Comparison of ENCODE assay signal across 8 mouse cellular contexts in genomic region chr8:45381963-45382347, GRCm38 (mm10). TPM values are rescaled to one million over a fixed set of nuclear protein-coding genes. Genes with fewer than 3 reads are reported as not detected.
DNase-seq lines count a peak whose midpoint lies in the region; ATAC-seq lines count a peak whose summit lies in the region.

Gene Fam149a, minus strand, starts transcription at chr8:45382291.

- ATAC-seq in intestine, embryonic 16.5 days = no peak
- peak; percentile 72; the same call in 1 of the 2 replicates for ATAC-seq in midbrain, embryonic 14.5 days (ENCODE audit: low FRiP score, low TSS enrichment)

- no peak for DNase-seq in adrenal gland, adult 8-10 months
- DNase-seq in adrenal gland, postnatal 36 days = no peak
- peak; percentile 7 to 12 for DNase-seq in lung, adult 18-20 months
- no peak for DNase-seq in lung, postnatal 25 days (ENCODE audit: low spot score)
- peak; percentile 71 for DNase-seq in midbrain, embryonic 14.5 days
- no peak for DNase-seq in c-Kit-positive CD71-positive TER-119-positive erythroid progenitor cells, embryonic 14.5 days (ENCODE audit: low spot score)
- no peak for DNase-seq in ovary, postnatal 10 days (ENCODE audit: low spot score)

- no peaks in the 10 kb centered on the region for H3K36me3 ChIP-seq in intestine, embryonic 16.5 days (ENCODE audit: control insufficient read depth, insufficient read depth, low read length)
- H3K36me3 ChIP-seq in midbrain, embryonic 14.5 days (ENCODE audit: control insufficient read depth, insufficient read depth, low read length) = no peaks in the 10 kb centered on the region

- no peak within 1 kb of the TSS for H3K27ac ChIP-seq in intestine, embryonic 16.5 days (ENCODE audit: low read length)
- no peak within 1 kb of the TSS for H3K27ac ChIP-seq in midbrain, embryonic 14.5 days (replicated peaks; ENCODE audit: low read depth, low read length)

- peaks cover 9% of the 10 kb centered on the region; the same call in 1 of the 2 replicates for H3K4me1 ChIP-seq in intestine, embryonic 16.5 days (ENCODE audit: control insufficient read depth, insufficient read depth, low read length)
- H3K4me1 ChIP-seq in midbrain, embryonic 14.5 days (ENCODE audit: control insufficient read depth, insufficient read depth, low read length) = peaks cover 15% of the 10 kb centered on the region

- peak within 1 kb of the TSS; percentile 60 for H3K4me2 ChIP-seq in intestine, embryonic 16.5 days (ENCODE audit: low read depth, low read length)
- H3K4me2 ChIP-seq in midbrain, embryonic 14.5 days (ENCODE audit: low read length) = peak within 1 kb of the TSS; percentile 89

- 6% methylated on average over 6 of the region's 6 CpGs for WGBS in intestine, embryonic 16.5 days
- under 1% methylated on average over 6 of the region's 6 CpGs for WGBS in midbrain, embryonic 14.5 days

- H3K9me3 ChIP-seq in intestine, embryonic 16.5 days (ENCODE audit: control insufficient read depth, low read length) = no peaks in the 10 kb centered on the region
- H3K9me3 ChIP-seq in midbrain, embryonic 14.5 days (ENCODE audit: control insufficient read depth, low read length) = no peaks in the 10 kb centered on the region

- peak within 1 kb of the TSS; percentile 44 for H3K4me3 ChIP-seq in intestine, embryonic 16.5 days (ENCODE audit: low read length)
- peak within 1 kb of the TSS; percentile 40 for H3K4me3 ChIP-seq in midbrain, embryonic 14.5 days (replicated peaks; ENCODE audit: low read depth, low read length)

- H3K9ac ChIP-seq in intestine, embryonic 16.5 days (ENCODE audit: low read depth, low read length) = peak within 1 kb of the TSS; percentile 53
- peak within 1 kb of the TSS; percentile 62 for H3K9ac ChIP-seq in midbrain, embryonic 14.5 days (replicated peaks; ENCODE audit: low read length)

- peaks cover 3% of the 10 kb centered on the region; the same call in 1 of the 2 replicates for H3K27me3 ChIP-seq in intestine, embryonic 16.5 days (replicated peaks; ENCODE audit: control insufficient read depth, insufficient read depth, low read length)
- peaks cover 4% of the 10 kb centered on the region; the same call in 1 of the 2 replicates for H3K27me3 ChIP-seq in midbrain, embryonic 14.5 days (ENCODE audit: control insufficient read depth, insufficient read depth, low read length)

RNA-seq across cellular contexts. Expression of gene Fam149a, which starts in this region (rescaled TPM):
- total RNA-seq in adrenal gland, adult 8-10 months (2022) = 10 to 100 TPM; 11.4 to 13.9 (median 12.5) TPM
- total RNA-seq in adrenal gland, postnatal 36 days (2021) = 1 to 10 TPM; 8.2 to 9.7 TPM
- 5.3 and 6.4 TPM in 2 replicates for polyA plus RNA-seq in intestine, embryonic 16.5 days (2015; fragmentation: Nextera tagmentation; extraction: Ambion mirVana)
- polyA plus RNA-seq in midbrain, embryonic 14.5 days (2014; fragmentation: Nextera tagmentation; extraction: Ambion mirVana) = 8.7 and 9.9 TPM in 2 replicates

Comparison
In these comparisons a context has a peak if more than half of its experiments do, and no peak if none do; other contexts are left out.
1. DNase-seq: peak in lung, adult 18-20 months (2 of 2) and midbrain, embryonic 14.5 days (single experiment); none in adrenal gland, adult 8-10 months (single experiment), adrenal gland, postnatal 36 days (0 of 2), lung, postnatal 25 days (single experiment), c-Kit-positive CD71-positive TER-119-positive erythroid progenitor cells, embryonic 14.5 days (single experiment) and ovary, postnatal 10 days (single experiment).